Mouse (Mus musculus): ENCODE measurements around the gene Slc6a5.

GRCm38 (mm10) chr7:50005268-50005667, 95.3 kb downstream of the Slc6a5 start:
- no peak for TF ChIP-seq CTCF (IDR thresholded peaks at IDR 0.05; ENCODE audit: borderline replicate concordance, control insufficient read depth, extremely low read depth, insufficient read depth, low read length, poor library complexity)
- TF ChIP-seq POLR2A (IDR thresholded peaks at IDR 0.05; ENCODE audit: control insufficient read depth, extremely low read depth, insufficient read depth, low read length, poor library complexity) = no peak
